Mouse (Mus musculus): ENCODE measurements around the gene Flii. TPM values are rescaled to one million over a fixed set of nuclear protein-coding genes. Genes with fewer than 3 reads are reported as not detected.

Gene Flii
- 16.2 and 120 TPM in 2 replicates for polyA plus RNA-seq (2012; ENCODE audit: low replicate concordance)

DNA sequence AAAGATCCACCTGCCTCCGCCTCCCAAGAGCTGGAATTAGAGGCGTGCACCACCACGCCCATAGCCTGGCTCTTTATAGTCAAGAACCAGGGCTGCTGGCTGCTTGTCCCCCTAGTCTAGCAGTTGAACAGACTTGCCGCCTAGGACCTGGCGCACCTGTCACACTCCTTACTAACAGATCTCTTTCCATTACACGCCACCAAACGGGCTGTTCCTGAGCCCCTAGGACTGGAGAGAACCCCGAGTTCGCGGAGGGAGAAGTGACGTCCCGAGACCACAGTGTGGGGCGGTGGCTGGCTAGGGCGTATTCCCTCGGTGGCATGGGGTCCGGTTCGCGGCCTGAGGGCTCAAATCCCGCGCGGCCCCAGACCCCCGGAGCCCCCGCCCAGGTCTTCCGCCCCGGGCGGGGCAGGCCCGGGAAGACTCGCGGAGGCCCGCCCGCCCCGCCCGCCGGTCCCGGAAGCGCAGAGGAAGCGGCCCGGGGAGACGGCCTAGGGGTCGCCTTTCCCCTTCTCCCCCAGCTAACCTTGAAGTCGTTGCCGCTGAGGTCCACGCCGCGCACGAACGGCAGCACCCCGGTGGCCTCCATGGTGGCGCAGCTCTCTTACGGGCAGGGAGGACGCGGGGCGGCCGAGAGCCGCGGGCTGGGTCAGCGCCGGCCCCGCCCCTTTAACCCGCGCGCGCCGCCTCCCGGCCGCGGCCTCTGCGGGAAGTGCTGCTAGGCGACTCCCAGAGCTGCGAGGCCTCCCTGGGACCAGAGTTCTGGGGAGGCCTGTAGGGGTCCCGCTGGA is at the start of gene Flii:
Gene Flii (minus strand): TSS at position 663 of the 791 bp plus-strand sequence.

DNA sequence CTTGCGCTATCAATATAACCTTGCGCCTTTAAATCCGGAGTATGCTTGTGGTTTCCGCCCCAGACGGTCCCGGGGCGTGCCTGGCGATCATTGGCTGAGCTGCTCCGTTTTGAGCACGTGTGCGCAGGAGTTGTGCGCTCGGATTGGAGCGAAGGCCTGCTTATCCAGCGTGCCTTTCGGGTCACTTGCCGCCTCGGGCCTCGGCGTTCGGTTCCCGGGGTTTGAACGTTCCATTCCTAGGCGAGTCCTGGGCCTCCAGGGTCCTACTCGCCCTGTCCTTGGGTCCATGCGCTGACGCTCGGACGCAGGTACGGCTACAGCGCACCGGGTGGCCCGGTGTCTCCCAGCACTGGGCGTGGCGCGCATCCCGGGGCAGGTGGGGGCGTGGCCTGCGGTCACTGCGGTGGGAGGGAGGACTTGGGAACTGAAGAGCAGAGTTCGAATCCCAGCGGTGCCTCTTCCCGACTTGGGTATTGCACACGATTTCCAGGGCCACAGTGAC is 1.2 kb upstream of the Flii start, which contains the start of gene Mief2:
Gene Mief2 (plus strand): TSS at position 139 of the 502 bp plus-strand sequence.

GRCm38 (mm10) chr11:60699524-60700075 is 27.5 kb downstream of the Flii start, which contains the start of gene Llgl1:
Llgl1 (plus strand) TSS chr11:60699723.

Other genes with a start within 250 kb of the Flii start
- 35.7 and 41.5 TPM in 2 replicates for gene Alkbh5, start 190.9 kb downstream of the Flii start, polyA plus RNA-seq (2012; ENCODE audit: low replicate concordance)
- gene Llgl1, start 27.5 kb downstream of the Flii start, polyA plus RNA-seq (2012; ENCODE audit: low replicate concordance), result 16.4 and 40.4 TPM in 2 replicates
- 22.5 and 39.5 TPM in 2 replicates for gene Mief2, start 1.1 kb upstream of the Flii start, polyA plus RNA-seq (2012; ENCODE audit: low replicate concordance)
- 1.7 and 6.6 TPM in 2 replicates for gene Top3a, start 50.1 kb upstream of the Flii start, polyA plus RNA-seq (2012; ENCODE audit: low replicate concordance)
- gene Smcr8, start 50.3 kb upstream of the Flii start, polyA plus RNA-seq (2012; ENCODE audit: low replicate concordance), result 0.97 and 3.1 TPM in 2 replicates
- 1.0 and 2.3 TPM in 2 replicates for gene Shmt1, start 84.5 kb upstream of the Flii start, polyA plus RNA-seq (2012; ENCODE audit: low replicate concordance)
- gene Dhrs7b, start 103.4 kb upstream of the Flii start, polyA plus RNA-seq (2012; ENCODE audit: low replicate concordance), result 2.1 and 5.7 TPM in 2 replicates
- 9.4 and 11.9 TPM in 2 replicates for gene Tmem11, start 152.0 kb upstream of the Flii start, polyA plus RNA-seq (2012; ENCODE audit: low replicate concordance)
- 5.6 and 45.7 TPM in 2 replicates for gene Natd1, start 187.5 kb upstream of the Flii start, polyA plus RNA-seq (2012; ENCODE audit: low replicate concordance)
- gene Map2k3, start 204.8 kb upstream of the Flii start, polyA plus RNA-seq (2012; ENCODE audit: low replicate concordance), result 139 and 192 TPM in 2 replicates

Measured in leukemia stem cell, adult 10-12 weeks (primary cell).